Mouse (Mus musculus) natural killer cell, adult 2 months (primary cell): ENCODE data around the gene Spata4.
"Not testable (repeated sequence)": the region's sequence is repeated elsewhere in the genome, so short reads cannot be mapped to it uniquely, and the experiment has no call there.

Source experiments
- DNase-seq, 2 experiments: peaks; one replicate each; pipeline ENCODE4 v3.0.0; 2022; ENCODE audit warnings: low spot score in 2 of 2

Gene Spata4

GRCm38 (mm10) chr8:54600671-54601251, at the start of gene Spata4:
Gene Spata4, plus strand, starts transcription at chr8:54600781.
- no peak for DNase-seq

GRCm38 (mm10) chr8:54554921-54555320, 45.7 kb upstream of the Spata4 start:
- no peak for DNase-seq

GRCm38 (mm10) chr8:54562137-54562536, 38.4 kb upstream of the Spata4 start:
- DNase-seq: no peak

GRCm38 (mm10) chr8:54565181-54565580, 35.4 kb upstream of the Spata4 start:
- no peak for DNase-seq

GRCm38 (mm10) chr8:54565603-54566260, 34.8 kb upstream of the Spata4 start:
- DNase-seq: no peak

- DNase-seq: no peak
Measured at GRCm38 (mm10) chr8:54567168-54567567, 33.4 kb upstream of the Spata4 start.

- DNase-seq: no peak
Measured at GRCm38 (mm10) chr8:54570618-54571609, 29.7 kb upstream of the Spata4 start.

- no peak for DNase-seq
Measured at GRCm38 (mm10) chr8:54581436-54581835, 19.1 kb upstream of the Spata4 start.

GRCm38 (mm10) chr8:54582886-54583285, 17.7 kb upstream of the Spata4 start:
- DNase-seq: no peak

- no peak for DNase-seq
Measured at GRCm38 (mm10) chr8:54594634-54595033, 5.9 kb upstream of the Spata4 start.

GRCm38 (mm10) chr8:54596051-54596450, 4.5 kb upstream of the Spata4 start:
- DNase-seq: no peak

- no peak for DNase-seq
Measured at GRCm38 (mm10) chr8:54596940-54597339, 3.6 kb upstream of the Spata4 start.

- DNase-seq: no peak
Measured at GRCm38 (mm10) chr8:54597386-54597785, 3.2 kb upstream of the Spata4 start.

- DNase-seq: no peak
Measured at GRCm38 (mm10) chr8:54603440-54603839, 2.9 kb downstream of the Spata4 start.

- no peak for DNase-seq
Measured at GRCm38 (mm10) chr8:54609336-54609735, 8.8 kb downstream of the Spata4 start.

GRCm38 (mm10) chr8:54610238-54610637, 9.7 kb downstream of the Spata4 start:
- no peak for DNase-seq

- not testable (repeated sequence) for DNase-seq
Measured at GRCm38 (mm10) chr8:54616710-54617109, 16.1 kb downstream of the Spata4 start.

- no peak for DNase-seq
Measured at GRCm38 (mm10) chr8:54638634-54639033, 38.1 kb downstream of the Spata4 start.
